Mouse (Mus musculus): ENCODE data around the gene Men1. TPM values are rescaled to one million over a fixed set of nuclear protein-coding genes. Genes with fewer than 3 reads are reported as not detected.
A peak's percentile ranks its signal among the peaks of the same experiment; 100 is the strongest.
"Not testable (repeated sequence)": the region's sequence is repeated elsewhere in the genome, so short reads cannot be mapped to it uniquely, and the experiment has no call there.

The Men1 gene
- polyA plus RNA-seq (2015; fragmentation: Nextera tagmentation; extraction: Ambion mirVana) = 81.5 and 81.7 TPM in 2 replicates

- Histone ChIP-seq H3K9ac (peak within 1 kb of the TSS; percentile 67), H3K36me3 (peaks cover 33% of the 10 kb centered on the region), H3K9me3 (no peaks in the 10 kb centered on the region), H3K4me3 (peak within 1 kb of the TSS; percentile 79), H3K27me3 (no peaks in the 10 kb centered on the region), H3K4me2 (peak within 1 kb of the TSS; percentile 81), H3K27ac (peak within 1 kb of the TSS; percentile 89), H3K4me1 (peaks cover 28% of the 10 kb centered on the region)
- WGBS = under 1% methylated on average over 43 of the region's 43 CpGs
- ATAC-seq (ENCODE audit: insufficient number of reproducible peaks, low FRiP score, low TSS enrichment, low read depth) = peak; percentile 94
Measured at GRCm38 (mm10) chr19:6334673-6335457, at the start of gene Men1. Men1 (plus strand) TSS chr19:6334979.

- no peak overlapping the region for H3K4me2 ChIP-seq
- WGBS = 64% methylated on average over 8 of the region's 8 CpGs
- ATAC-seq (ENCODE audit: insufficient number of reproducible peaks, low FRiP score, low TSS enrichment, low read depth) = no peak
- H3K4me1 ChIP-seq = peaks cover 25% of the 10 kb centered on the region
- no peak overlapping the region for H3K27ac ChIP-seq
- H3K27me3 ChIP-seq = no peaks in the 10 kb centered on the region
- H3K4me3 ChIP-seq = no peak overlapping the region
- H3K9ac ChIP-seq = no peak overlapping the region
- no peaks in the 10 kb centered on the region for H3K9me3 ChIP-seq
- peaks cover 83% of the 10 kb centered on the region for H3K36me3 ChIP-seq
Measured at GRCm38 (mm10) chr19:6285226-6285625, 49.6 kb upstream of the Men1 start.

DNA sequence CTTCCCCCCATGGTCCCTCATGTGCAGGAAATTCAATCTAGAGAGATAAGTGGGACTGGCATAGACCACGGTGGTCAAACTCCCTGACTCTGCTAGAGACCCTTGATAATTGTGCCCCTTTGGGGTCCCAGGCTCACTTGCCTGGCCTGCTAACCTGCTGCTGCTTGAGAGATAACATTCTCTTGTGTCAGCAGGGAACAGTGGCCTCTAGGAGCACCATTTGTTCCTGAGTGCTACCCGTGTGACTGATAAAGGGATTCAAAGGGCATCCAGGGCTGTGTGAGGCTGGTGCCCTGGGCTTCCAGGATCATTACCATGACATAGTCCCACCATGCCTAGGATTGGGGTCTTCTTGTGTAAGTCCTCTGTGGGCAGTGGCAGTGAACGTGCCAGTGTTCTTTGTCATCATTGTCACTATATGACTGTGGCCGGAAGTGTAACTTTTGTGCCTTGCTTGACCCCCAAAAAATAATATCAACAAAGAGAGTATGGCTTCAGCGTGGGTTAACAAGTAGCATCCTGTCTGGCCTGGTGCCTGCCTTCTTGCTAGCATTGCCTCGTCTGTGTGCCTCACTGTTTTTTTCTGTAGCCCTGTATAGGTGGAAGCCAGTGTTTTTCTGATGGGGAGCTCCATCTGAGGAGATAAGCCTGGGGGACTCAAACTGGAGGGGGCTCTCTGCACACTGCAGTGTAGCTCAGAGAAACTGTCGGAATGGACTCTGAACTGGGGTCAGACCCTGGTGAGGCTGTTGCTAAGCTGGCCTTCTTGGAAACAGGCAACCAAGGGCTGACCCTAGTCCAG lies 48.9 kb upstream of the Men1 start:
- Histone ChIP-seq H3K4me3 (no peak overlapping the region), H3K27me3 (no peaks in the 10 kb centered on the region), H3K9ac (no peak overlapping the region), H3K4me2 (no peak overlapping the region), H3K9me3 (no peaks in the 10 kb centered on the region), H3K4me1 (peaks cover 19% of the 10 kb centered on the region), H3K36me3 (peaks cover 77% of the 10 kb centered on the region), H3K27ac (no peak overlapping the region)
- ATAC-seq (ENCODE audit: insufficient number of reproducible peaks, low FRiP score, low TSS enrichment, low read depth) = no peak
- WGBS = 72% methylated on average over 7 of the region's 7 CpGs

- H3K36me3 ChIP-seq = peaks cover 73% of the 10 kb centered on the region
- no peaks in the 10 kb centered on the region for H3K27me3 ChIP-seq
- no peak overlapping the region for H3K4me3 ChIP-seq
- H3K4me1 ChIP-seq = peaks cover 16% of the 10 kb centered on the region
- H3K9me3 ChIP-seq = no peaks in the 10 kb centered on the region
- WGBS = 84% methylated on average over 19 of the region's 19 CpGs
- no peak overlapping the region for H3K27ac ChIP-seq
- no peak for ATAC-seq (ENCODE audit: insufficient number of reproducible peaks, low FRiP score, low TSS enrichment, low read depth)
- no peak overlapping the region for H3K4me2 ChIP-seq
- H3K9ac ChIP-seq = no peak overlapping the region
Measured at GRCm38 (mm10) chr19:6286434-6287401, 48.1 kb upstream of the Men1 start.

DNA sequence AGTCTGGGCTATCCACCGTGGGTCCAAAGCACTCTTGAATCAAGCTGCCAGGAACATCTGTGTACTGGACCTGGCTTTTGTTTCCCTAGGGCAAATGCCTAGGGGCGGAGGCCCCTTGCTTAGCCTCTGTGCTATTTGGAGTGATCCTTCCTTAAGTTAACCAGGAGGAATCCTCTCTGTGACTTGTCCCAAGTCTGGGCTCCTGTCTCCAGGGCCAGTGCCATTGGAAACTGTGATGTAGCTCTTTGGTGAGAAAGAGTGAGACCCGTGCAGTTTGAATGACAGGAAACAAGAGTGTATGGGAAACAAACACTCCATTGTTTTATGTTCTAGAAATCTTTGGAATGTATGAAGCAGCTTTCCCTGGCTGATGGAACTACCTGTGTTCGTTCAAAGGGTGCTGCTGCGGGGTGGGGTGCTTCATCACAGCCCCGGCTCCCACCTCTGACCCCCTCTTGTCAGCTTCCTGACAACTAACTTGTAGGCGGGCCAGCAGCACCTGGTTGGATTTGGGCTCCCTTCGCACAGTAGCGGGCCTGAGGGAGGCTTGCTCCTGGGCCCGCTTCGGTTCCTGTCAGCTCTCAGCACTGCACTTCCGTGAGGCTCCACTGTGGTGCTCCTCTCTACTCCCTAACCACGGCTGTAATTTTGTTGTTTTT lies 46.4 kb upstream of the Men1 start:
- WGBS = 66% methylated on average over 13 of the region's 13 CpGs
- Histone ChIP-seq H3K4me1 (peaks cover 19% of the 10 kb centered on the region), H3K27ac (0 out of 2 replicates have a peak overlapping the region, but pooled peaks have one; percentile 35), H3K9me3 (no peaks in the 10 kb centered on the region), H3K4me2 (no peak overlapping the region), H3K36me3 (peaks cover 69% of the 10 kb centered on the region), H3K9ac (no peak overlapping the region), H3K4me3 (no peak overlapping the region), H3K27me3 (no peaks in the 10 kb centered on the region)
- no peak for ATAC-seq (ENCODE audit: insufficient number of reproducible peaks, low FRiP score, low TSS enrichment, low read depth)

- no peak overlapping the region for H3K9ac ChIP-seq
- H3K9me3 ChIP-seq = no peaks in the 10 kb centered on the region
- peaks cover 69% of the 10 kb centered on the region for H3K36me3 ChIP-seq
- H3K4me1 ChIP-seq = peaks cover 19% of the 10 kb centered on the region
- H3K27ac ChIP-seq = no peak overlapping the region
- H3K27me3 ChIP-seq = no peaks in the 10 kb centered on the region
- H3K4me2 ChIP-seq = no peak overlapping the region
- H3K4me3 ChIP-seq = no peak overlapping the region
- ATAC-seq (ENCODE audit: insufficient number of reproducible peaks, low FRiP score, low TSS enrichment, low read depth) = no peak
- WGBS = 94% methylated on average over 14 of the region's 14 CpGs
Measured at GRCm38 (mm10) chr19:6289696-6290238, 45.0 kb upstream of the Men1 start.

DNA sequence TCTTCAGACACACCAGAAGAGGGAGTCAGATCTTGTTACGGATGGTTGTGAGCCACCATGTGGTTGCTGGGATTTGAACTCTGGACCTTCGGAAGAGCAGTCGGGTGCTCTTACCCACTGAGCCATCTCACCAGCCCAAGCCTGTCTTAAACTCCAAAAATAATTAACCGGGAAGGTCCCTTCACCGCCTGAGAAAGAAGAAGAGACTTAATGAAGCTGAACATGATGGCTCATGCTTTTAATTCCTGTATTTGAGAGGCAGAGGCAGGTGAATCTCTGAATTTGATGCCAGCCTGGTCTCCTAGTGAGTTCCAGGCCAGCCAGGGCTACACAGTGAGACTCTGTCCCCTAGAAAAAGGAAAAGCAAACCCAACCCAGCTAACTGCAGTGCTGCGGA lies 44.1 kb upstream of the Men1 start:
- not testable (repeated sequence) for H3K9me3 ChIP-seq; H3K9ac ChIP-seq; H3K4me3 ChIP-seq; ATAC-seq (ENCODE audit: insufficient number of reproducible peaks, low FRiP score, low TSS enrichment, low read depth); H3K4me2 ChIP-seq; H3K27me3 ChIP-seq
- peaks cover 19% of the 10 kb centered on the region for H3K4me1 ChIP-seq
- H3K36me3 ChIP-seq = peaks cover 71% of the 10 kb centered on the region
- 0 out of 2 replicates have a peak overlapping the region, but pooled peaks have one; percentile 61 for H3K27ac ChIP-seq
- 92% methylated on average over 6 of the region's 6 CpGs for WGBS

GRCm38 (mm10) chr19:6291117-6291781 lies 43.5 kb upstream of the Men1 start:
- Histone ChIP-seq H3K4me1 (peaks cover 17% of the 10 kb centered on the region), H3K4me2 (no peak overlapping the region), H3K9ac (no peak overlapping the region), H3K9me3 (no peaks in the 10 kb centered on the region), H3K4me3 (no peak overlapping the region), H3K27me3 (no peaks in the 10 kb centered on the region), H3K27ac (peak overlapping the region; percentile 61), H3K36me3 (peaks cover 71% of the 10 kb centered on the region)
- 66% methylated on average over 10 of the region's 10 CpGs for WGBS
- no peak; the same call in 1 of the 2 replicates for ATAC-seq (ENCODE audit: insufficient number of reproducible peaks, low FRiP score, low TSS enrichment, low read depth)

DNA sequence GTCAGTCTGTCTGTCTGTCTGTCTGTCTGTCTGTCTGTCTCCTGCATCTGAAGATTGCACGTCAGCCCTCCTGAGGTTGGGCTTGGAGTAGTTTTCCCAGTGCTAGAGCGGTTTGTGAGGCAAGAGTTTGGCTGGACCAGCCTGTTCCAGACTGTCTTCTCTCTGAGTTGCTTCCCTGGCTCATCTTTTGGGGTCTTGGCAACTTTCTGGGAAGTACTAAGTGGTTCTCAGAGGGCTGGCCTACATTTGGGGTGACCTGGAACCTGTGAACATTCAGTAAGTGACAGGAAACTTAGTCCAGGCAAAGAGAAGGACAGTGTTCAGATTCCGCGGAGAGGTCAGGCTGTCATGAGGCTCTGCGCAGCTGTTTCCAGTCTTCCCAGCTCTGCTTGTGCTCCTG lies 42.5 kb upstream of the Men1 start:
- Histone ChIP-seq H3K4me3 (no peak overlapping the region), H3K9ac (no peak overlapping the region)

DNA sequence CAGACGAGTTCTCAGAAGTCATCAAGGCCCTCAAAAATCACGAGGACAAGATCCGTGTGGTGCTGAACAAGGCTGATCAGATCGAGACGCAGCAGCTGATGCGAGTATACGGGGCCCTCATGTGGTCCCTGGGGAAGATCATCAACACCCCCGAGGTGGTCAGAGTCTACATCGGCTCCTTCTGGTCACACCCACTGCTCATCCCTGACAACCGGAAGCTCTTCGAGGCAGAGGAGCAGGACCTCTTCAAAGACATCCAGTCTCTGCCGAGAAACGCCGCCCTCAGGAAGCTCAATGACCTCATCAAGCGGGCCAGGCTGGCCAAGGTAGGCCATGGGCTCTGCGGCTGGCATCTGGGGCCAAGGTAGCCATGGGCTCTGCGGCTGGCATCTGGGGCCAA lies 40.5 kb upstream of the Men1 start:
- no peaks in the 10 kb centered on the region for H3K9me3 ChIP-seq

More for the DNA sequence above, 42.5 kb upstream of the Men1 start:
- Histone ChIP-seq H3K9me3 (no peaks in the 10 kb centered on the region), H3K27ac (no peak overlapping the region), H3K4me1 (peaks cover 6% of the 10 kb centered on the region), H3K27me3 (no peaks in the 10 kb centered on the region), H3K4me2 (no peak overlapping the region), H3K36me3 (peaks cover 72% of the 10 kb centered on the region)
- ATAC-seq (ENCODE audit: insufficient number of reproducible peaks, low FRiP score, low TSS enrichment, low read depth) = no peak
- WGBS = 91% methylated on average over 5 of the region's 5 CpGs

More for the DNA sequence above, 40.5 kb upstream of the Men1 start:
- ATAC-seq (ENCODE audit: insufficient number of reproducible peaks, low FRiP score, low TSS enrichment, low read depth) = no peak
- Histone ChIP-seq H3K27ac (no peak overlapping the region), H3K27me3 (no peaks in the 10 kb centered on the region), H3K4me3 (no peak overlapping the region), H3K9ac (no peak overlapping the region), H3K4me1 (peaks cover 7% of the 10 kb centered on the region; the same call in 1 of the 2 replicates), H3K4me2 (no peak overlapping the region), H3K36me3 (peaks cover 84% of the 10 kb centered on the region)
- WGBS = 90% methylated on average over 17 of the region's 17 CpGs
